Mouse (Mus musculus): Measurements from ENCODE around the gene Frs3. TPM values are rescaled to one million over a fixed set of nuclear protein-coding genes. Genes with fewer than 3 reads are reported as not detected.

Frs3 gene
- polyA plus RNA-seq, 1 experiment, result 2.7 TPM

DNA sequence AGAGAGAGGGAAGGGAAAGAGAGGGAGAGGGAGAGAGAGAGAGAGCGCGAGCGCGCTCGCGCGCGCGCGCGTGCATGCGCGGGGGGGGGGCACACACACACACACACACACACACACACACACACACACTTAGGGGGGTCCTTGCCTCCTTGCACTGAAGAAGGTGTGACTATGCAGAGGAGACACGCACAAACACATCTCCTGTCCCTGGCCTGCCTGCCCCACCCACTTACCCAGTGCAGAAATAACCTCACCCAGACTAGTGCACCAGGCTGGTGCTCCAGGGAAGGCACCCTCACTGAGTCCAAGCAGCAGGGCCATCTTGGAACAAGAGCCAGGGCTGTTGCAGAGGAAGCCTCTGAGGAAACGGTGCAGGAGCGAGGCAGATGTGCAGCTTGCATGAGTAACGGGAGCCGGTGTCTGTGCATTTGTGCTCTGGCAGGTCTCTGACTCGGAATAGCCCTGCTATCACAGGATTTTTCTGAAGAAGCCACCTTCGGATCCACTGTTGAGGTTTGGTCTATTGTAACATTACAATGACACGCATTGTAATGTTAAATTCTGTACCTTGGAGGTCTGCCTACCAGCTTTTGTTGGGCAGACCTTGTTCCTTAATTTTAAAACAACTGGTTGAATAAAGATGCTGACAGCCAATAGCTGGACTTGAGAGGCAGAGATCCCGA is 24.2 kb downstream of the Frs3 start:
- no peak overlapping the region for H3K27ac ChIP-seq (ENCODE audit: insufficient read depth, low read length)
- no peak for TF ChIP-seq CTCF (IDR thresholded peaks at IDR 0.05; ENCODE audit: borderline replicate concordance, insufficient read depth, low read length)
- TF ChIP-seq POLR2A (IDR thresholded peaks at IDR 0.05; ENCODE audit: low read depth, low read length), result no peak
- H3K4me3 ChIP-seq (ENCODE audit: insufficient read depth, low read length), result no peak overlapping the region
- H3K4me1 ChIP-seq (ENCODE audit: control insufficient read depth, insufficient read depth, low read length), result no peaks in the 10 kb centered on the region

DNA sequence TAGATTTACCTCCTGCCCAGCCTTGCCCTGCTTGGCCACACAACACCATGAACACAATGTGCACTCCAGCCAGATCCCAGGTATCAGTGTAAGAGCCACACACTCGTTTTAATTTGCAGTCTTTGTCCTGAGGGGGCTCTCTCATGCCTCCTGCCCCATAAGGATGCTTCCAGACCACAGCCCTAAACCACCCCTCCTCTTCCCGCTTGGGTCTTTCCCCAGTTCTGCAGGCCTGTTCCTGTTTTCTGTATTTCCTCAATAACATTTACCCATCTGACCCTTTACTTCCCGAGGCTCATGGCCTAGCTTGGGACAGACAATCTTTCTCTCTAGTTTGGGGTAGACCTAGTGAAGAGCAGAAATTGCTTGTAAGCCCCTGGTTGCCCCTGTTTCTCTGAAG is 26.2 kb downstream of the Frs3 start:
- H3K4me1 ChIP-seq (ENCODE audit: control insufficient read depth, insufficient read depth, low read length), result no peaks in the 10 kb centered on the region
- TF ChIP-seq POLR2A (IDR thresholded peaks at IDR 0.05; ENCODE audit: low read depth, low read length) (no peak), CTCF (IDR thresholded peaks at IDR 0.05; ENCODE audit: borderline replicate concordance, insufficient read depth, low read length) (no peak)
- no peak overlapping the region for H3K27ac ChIP-seq (ENCODE audit: insufficient read depth, low read length)
- H3K4me3 ChIP-seq (ENCODE audit: insufficient read depth, low read length), result no peak overlapping the region

DNA sequence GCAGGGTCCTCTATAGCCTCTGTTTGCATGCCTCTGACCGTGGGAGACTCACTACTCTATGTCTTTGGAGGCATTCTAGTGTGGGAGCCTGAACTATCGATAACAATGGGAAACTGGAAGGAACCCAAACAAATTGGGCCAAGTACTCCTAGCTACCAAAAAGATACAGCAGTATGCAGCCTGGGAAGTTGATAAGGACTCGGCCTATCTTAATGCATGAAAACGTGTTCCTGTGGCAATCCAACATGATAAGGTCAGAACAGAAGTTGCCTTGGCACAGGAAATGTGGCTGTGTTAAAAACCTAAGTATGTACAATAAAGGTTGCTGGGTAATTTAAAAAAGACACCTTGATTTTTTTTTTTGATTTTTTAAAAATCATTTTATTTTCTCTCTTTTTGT is 32.4 kb downstream of the Frs3 start:
- TF ChIP-seq CTCF (IDR thresholded peaks at IDR 0.05; ENCODE audit: borderline replicate concordance, insufficient read depth, low read length) (no peak), POLR2A (IDR thresholded peaks at IDR 0.05; ENCODE audit: low read depth, low read length) (no peak)
- Histone ChIP-seq H3K4me1 (ENCODE audit: control insufficient read depth, insufficient read depth, low read length) (no peaks in the 10 kb centered on the region), H3K4me3 (ENCODE audit: insufficient read depth, low read length) (no peak overlapping the region), H3K27ac (ENCODE audit: insufficient read depth, low read length) (no peak overlapping the region)

DNA sequence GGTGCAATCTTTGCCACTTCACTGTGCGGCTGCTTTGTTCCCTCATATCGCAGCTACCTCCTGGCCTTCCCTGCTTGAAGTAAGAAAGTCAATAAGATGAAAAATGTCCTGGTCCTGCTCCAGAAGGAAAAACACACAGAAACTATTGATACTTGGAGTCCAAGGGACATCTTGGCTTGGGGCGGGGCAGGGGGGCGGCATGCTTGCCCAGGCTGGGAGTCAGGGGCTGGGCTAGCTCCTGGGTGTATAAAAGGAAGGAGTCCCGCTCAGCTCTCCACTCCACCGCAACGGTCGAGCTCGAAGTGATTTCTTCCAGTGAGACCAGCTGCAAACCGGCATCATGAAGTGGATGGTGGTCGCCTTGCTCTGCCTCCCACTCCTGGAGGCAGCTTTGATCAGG is 37.7 kb downstream of the Frs3 start, which contains the start of gene Pgc:
Gene Pgc, plus strand, starts transcription at position 277 of the 400 bp plus-strand sequence.
- TF ChIP-seq POLR2A (IDR thresholded peaks at IDR 0.05; ENCODE audit: low read depth, low read length) (no peak), CTCF (IDR thresholded peaks at IDR 0.05; ENCODE audit: borderline replicate concordance, insufficient read depth, low read length) (no peak)
- H3K4me3 ChIP-seq (ENCODE audit: insufficient read depth, low read length), result no peak within 1 kb of the TSS
- no peak within 1 kb of the TSS for H3K27ac ChIP-seq (ENCODE audit: insufficient read depth, low read length)
- no peaks in the 10 kb centered on the region for H3K4me1 ChIP-seq (ENCODE audit: control insufficient read depth, insufficient read depth, low read length)

DNA sequence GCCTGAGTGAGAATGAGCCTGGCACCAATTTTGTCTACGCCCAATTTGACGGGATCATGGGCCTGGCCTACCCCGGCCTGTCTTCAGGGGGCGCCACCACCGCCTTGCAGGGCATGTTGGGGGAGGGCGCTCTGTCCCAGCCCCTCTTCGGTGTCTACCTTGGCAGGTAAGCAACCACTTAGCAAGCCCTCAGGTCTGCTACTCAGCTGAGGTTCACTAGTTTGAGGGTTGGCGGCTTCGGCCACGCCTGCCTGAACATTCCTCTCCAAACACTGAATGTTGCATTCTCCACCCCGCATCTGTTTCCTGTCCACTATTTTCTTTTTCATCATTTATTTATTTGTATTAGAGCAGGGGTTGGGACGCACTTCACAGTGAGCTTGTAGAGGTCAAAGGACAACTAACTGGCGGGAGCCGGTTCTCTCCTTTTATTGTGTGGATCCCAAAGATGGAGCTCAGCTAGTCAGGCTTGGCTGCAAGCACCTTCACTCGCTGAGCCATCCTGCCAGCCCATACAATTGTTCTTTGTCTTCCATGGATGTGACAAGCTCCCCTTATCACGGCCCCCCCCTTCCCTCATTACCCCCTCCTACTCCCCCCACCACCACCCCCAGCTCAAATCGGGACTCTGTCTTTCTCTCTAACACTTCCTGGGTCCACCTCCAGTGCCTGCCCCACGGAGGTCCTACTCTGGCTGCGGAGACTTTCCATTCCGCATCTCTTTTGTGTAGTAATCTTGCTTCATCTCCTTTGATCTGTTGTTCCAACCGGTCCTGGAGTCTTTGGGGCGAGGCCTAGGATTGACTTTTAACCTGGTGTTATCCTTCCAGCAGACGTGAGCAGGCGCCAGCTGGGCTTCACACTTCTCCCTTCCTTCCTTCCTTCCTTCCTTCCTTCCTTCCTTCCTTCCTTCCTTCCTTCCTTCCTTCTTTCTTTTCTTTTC is 42.1 kb downstream of the Frs3 start:
- Histone ChIP-seq H3K4me1 (ENCODE audit: control insufficient read depth, insufficient read depth, low read length) (no peaks in the 10 kb centered on the region), H3K4me3 (ENCODE audit: insufficient read depth, low read length) (no peak overlapping the region)
- TF ChIP-seq POLR2A (IDR thresholded peaks at IDR 0.05; ENCODE audit: low read depth, low read length), result no peak

DNA sequence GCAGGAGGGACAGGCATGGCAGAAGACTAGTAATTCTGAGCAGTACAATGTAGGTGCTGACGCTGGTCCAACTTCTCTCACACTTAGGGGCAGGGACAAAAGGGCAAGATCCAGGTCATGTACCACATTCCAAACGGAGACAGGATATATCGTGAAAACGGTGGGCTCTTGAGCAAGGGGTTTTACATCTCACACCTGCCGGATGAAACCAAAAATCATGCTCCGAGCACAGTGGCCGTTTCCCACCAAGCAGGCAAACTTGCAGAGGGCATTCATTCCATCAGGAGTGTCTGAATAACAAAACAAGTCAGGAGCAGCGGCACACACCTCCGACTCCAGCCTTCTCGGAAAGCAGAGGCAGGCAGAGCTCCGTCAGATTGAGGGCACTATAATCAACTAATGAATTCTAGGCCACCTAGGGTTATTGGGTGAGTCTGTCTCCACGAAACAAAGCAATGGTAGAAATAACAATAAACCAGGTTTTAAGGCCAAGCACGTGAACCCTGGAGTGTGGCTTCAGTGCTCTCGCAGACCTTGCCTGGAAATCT is 46.8 kb downstream of the Frs3 start:
- Histone ChIP-seq H3K4me3 (ENCODE audit: insufficient read depth, low read length) (no peak overlapping the region), H3K4me1 (ENCODE audit: control insufficient read depth, insufficient read depth, low read length) (no peaks in the 10 kb centered on the region), H3K27ac (ENCODE audit: insufficient read depth, low read length) (no peak overlapping the region)
- no peak for TF ChIP-seq POLR2A (IDR thresholded peaks at IDR 0.05; ENCODE audit: low read depth, low read length)

More for the DNA sequence above, 42.1 kb downstream of the Frs3 start:
- H3K27ac ChIP-seq (ENCODE audit: insufficient read depth, low read length), result no peak overlapping the region

DNA sequence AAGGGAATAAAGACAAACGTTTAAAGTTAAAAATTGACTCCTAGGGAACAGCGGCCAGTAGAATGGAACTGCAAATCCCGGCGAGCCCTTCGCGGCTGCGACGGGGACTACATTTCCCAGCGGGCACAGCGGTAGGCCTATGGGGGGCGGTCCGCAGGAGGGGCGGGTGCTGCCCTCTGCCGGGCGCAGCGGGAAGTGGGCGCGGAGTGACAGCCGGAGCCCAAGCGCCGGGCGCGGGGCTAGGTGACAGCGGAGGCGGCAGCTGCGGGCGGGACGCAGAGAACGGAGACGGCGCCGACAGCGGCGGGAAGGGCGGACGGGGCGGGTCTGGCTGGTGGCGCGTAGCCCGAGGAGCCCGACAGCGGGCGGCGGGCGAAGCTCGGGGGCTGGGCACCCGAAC is 48.0 kb downstream of the Frs3 start, which contains the start of gene Tfeb:
Gene Tfeb, plus strand, starts transcription at position 175 of the 400 bp plus-strand sequence.
- no peak within 1 kb of the TSS for H3K27ac ChIP-seq (ENCODE audit: insufficient read depth, low read length)
- H3K4me3 ChIP-seq (ENCODE audit: insufficient read depth, low read length), result peak within 1 kb of the TSS; percentile 55
- no peaks in the 10 kb centered on the region for H3K4me1 ChIP-seq (ENCODE audit: control insufficient read depth, insufficient read depth, low read length)
- TF ChIP-seq CTCF (IDR thresholded peaks at IDR 0.05; ENCODE audit: borderline replicate concordance, insufficient read depth, low read length) (peak; percentile 60), POLR2A (IDR thresholded peaks at IDR 0.05; ENCODE audit: low read depth, low read length) (no peak; the same call in 1 of the 2 replicates)

DNA sequence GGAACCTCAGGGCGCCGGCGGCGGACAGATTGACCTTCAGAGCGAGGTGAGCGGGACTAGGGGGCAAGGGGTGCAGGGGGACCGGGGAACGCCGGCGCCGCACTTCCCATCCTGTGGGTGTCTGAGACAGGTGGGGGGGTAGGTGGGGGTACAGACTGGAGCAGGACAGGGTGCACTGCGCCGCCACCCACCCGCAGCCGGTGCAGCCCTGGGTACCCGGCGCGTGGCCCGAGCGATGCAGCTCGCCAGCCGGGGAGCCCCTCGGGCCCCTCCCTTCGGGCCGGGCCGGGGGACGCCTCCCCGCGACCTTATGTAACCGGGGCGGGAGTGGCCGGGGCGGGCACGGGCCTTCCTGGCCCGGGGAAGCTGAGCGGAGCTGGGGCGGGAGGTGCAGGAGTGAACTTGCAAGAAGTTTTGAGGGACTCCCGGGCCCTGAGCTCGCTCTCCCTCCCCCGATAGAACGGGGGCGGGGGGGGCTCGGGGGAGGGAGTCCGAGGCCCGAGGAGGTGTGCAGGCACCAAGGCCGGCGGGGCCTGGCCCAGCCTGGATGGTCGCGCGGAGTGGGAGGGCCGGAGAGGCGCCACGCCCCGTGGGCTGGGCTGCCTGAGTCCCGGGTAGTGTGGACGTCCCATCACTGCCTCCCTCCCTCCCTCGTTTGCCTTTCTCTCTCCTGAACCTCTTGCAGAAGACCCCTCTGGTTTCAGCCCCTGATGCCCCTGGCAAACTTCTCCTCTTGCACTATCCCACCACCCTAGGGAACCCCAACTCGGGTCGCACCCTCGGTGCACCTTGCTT is 48.6 kb downstream of the Frs3 start:
- peak overlapping the region; percentile 55 for H3K4me3 ChIP-seq (ENCODE audit: insufficient read depth, low read length)
- peak; percentile 62 for TF ChIP-seq POLR2A (IDR thresholded peaks at IDR 0.05; ENCODE audit: low read depth, low read length)
- no peak for TF ChIP-seq CTCF (IDR thresholded peaks at IDR 0.05; ENCODE audit: borderline replicate concordance, insufficient read depth, low read length)
- no peaks in the 10 kb centered on the region for H3K4me1 ChIP-seq (ENCODE audit: control insufficient read depth, insufficient read depth, low read length)
- no peak overlapping the region for H3K27ac ChIP-seq (ENCODE audit: insufficient read depth, low read length)

All from embryonic fibroblast, embryonic 13.5 days (primary cell).